Mouse (Mus musculus) forebrain, embryonic 12.5 days (tissue): Measurements from ENCODE around the gene Ntn1. TPM values are rescaled to one million over a fixed set of nuclear protein-coding genes. Genes with fewer than 3 reads are reported as not detected.

ENCODE experiments used
- ATAC-seq: fragments of 200-750 bp; cut with Nextera tagmentation; 2 replicates; pipeline ENCODE4 v1.8.0; 2017; ENCODE audit warnings: moderate TSS enrichment; ENCODE audit not compliant: low FRiP score
- H3K27ac ChIP-seq: fragments of 300-500 bp; sonication (generic); 2 replicates; pipeline ENCODE4 v1.5.1; 2016; ENCODE audit warnings: mild to moderate bottlenecking
- H3K27me3 ChIP-seq: fragments of 300-500 bp; sonication (generic); 2 replicates; pipeline ENCODE4 v1.6.1; 2016; ENCODE audit warnings: mild to moderate bottlenecking
- H3K36me3 ChIP-seq: fragments of 300-500 bp; sonication (generic); replicated peaks from 2 replicates; pipeline ENCODE4 v1.6.1; 2016; ENCODE audit warnings: mild to moderate bottlenecking
- H3K4me1 ChIP-seq: fragments of 300-500 bp; sonication (generic); 2 replicates; pipeline ENCODE4 v1.6.1; 2016
- H3K4me2 ChIP-seq: fragments of 300-500 bp; sonication (generic); 2 replicates; pipeline ENCODE4 v1.6.1; 2016; ENCODE audit warnings: mild to moderate bottlenecking, moderate library complexity
- H3K4me3 ChIP-seq: fragments of 300-500 bp; sonication (generic); replicated peaks from 2 replicates; pipeline ENCODE4 v1.5.1; 2016; ENCODE audit warnings: mild to moderate bottlenecking
- H3K9ac ChIP-seq: fragments of 300-500 bp; sonication (generic); 2 replicates; pipeline ENCODE4 v1.6.1; 2016; ENCODE audit warnings: mild to moderate bottlenecking
- H3K9me3 ChIP-seq: fragments of 300-500 bp; sonication (generic); 2 replicates; pipeline ENCODE4 v1.6.1; 2016
- WGBS: fragments of 180-500 bp; shearing (Covaris S2); methylation state at CpG from one replicate; pipeline ENCODE4 v1.1.7; 2016; 5-methylcytosine and 5-hydroxymethylcytosine counted together
- microRNA-seq: library from miRNA; unstranded; fragments of <30 nt; microRNA quantifications from one replicate; pipeline ENCODE4, GENCODE M21; 2017
- polyA plus RNA-seq: library from polyadenylated mRNA; unstranded; fragments of >200 nt; fragmentation: Nextera tagmentation; extraction: Ambion mirVana; gene quantifications from 2 replicates; pipeline ENCODE4 v1.2.1, GENCODE M21; 2016

The Ntn1 gene
- polyA plus RNA-seq, 1 experiment from 2014 or later = 14.2 TPM

- no peak for ATAC-seq
- no peak overlapping the region for H3K4me2 ChIP-seq
- no peak overlapping the region for H3K9ac ChIP-seq
- WGBS = 77% methylated on average over 8 of the region's 8 CpGs
- peaks cover 13% of the 10 kb centered on the region; the same call in 1 of the 2 replicates for H3K4me1 ChIP-seq
- H3K27ac ChIP-seq = no peak overlapping the region
- H3K36me3 ChIP-seq = no peaks in the 10 kb centered on the region
- H3K4me3 ChIP-seq = no peak overlapping the region
- no peaks in the 10 kb centered on the region for H3K9me3 ChIP-seq
- H3K27me3 ChIP-seq = no peaks in the 10 kb centered on the region
Measured at GRCm38 (mm10) chr11:68187242-68187641, 213.4 kb downstream of the Ntn1 start.

- Histone ChIP-seq H3K9ac (no peak overlapping the region), H3K9me3 (no peaks in the 10 kb centered on the region), H3K27ac (no peak overlapping the region), H3K4me3 (no peak overlapping the region), H3K4me2 (no peak overlapping the region), H3K36me3 (no peaks in the 10 kb centered on the region), H3K4me1 (peaks cover 13% of the 10 kb centered on the region; the same call in 1 of the 2 replicates), H3K27me3 (no peaks in the 10 kb centered on the region)
- no peak for ATAC-seq
- 100% methylated on average over 3 of the region's 3 CpGs for WGBS
Measured at GRCm38 (mm10) chr11:68185647-68186046, 215.0 kb downstream of the Ntn1 start.

GRCm38 (mm10) chr11:68177415-68177814, 223.2 kb downstream of the Ntn1 start:
- no peak for ATAC-seq
- Histone ChIP-seq H3K4me2 (no peak overlapping the region), H3K27me3 (no peaks in the 10 kb centered on the region), H3K27ac (no peak overlapping the region), H3K4me1 (peaks cover 12% of the 10 kb centered on the region), H3K9ac (no peak overlapping the region), H3K36me3 (no peaks in the 10 kb centered on the region), H3K4me3 (no peak overlapping the region), H3K9me3 (no peaks in the 10 kb centered on the region)
- WGBS = 87% methylated on average over 7 of the region's 7 CpGs

GRCm38 (mm10) chr11:68176550-68176949, 224.1 kb downstream of the Ntn1 start:
- Histone ChIP-seq H3K27ac (no peak overlapping the region), H3K4me2 (no peak overlapping the region), H3K9me3 (no peaks in the 10 kb centered on the region), H3K9ac (no peak overlapping the region), H3K4me1 (peaks cover 12% of the 10 kb centered on the region), H3K4me3 (no peak overlapping the region), H3K27me3 (no peaks in the 10 kb centered on the region), H3K36me3 (no peaks in the 10 kb centered on the region)
- no peak for ATAC-seq
- WGBS = 85% methylated on average over 4 of the region's 4 CpGs

- Histone ChIP-seq H3K4me2 (no peak overlapping the region), H3K27me3 (no peaks in the 10 kb centered on the region), H3K9ac (no peak overlapping the region), H3K4me1 (peaks cover 10% of the 10 kb centered on the region), H3K27ac (no peak overlapping the region), H3K9me3 (no peaks in the 10 kb centered on the region), H3K36me3 (no peaks in the 10 kb centered on the region), H3K4me3 (no peak overlapping the region)
- 74% methylated on average over 4 of the region's 4 CpGs for WGBS
- ATAC-seq = no peak
Measured at GRCm38 (mm10) chr11:68172648-68173045, 228.0 kb downstream of the Ntn1 start.

- Histone ChIP-seq H3K9ac (no peak overlapping the region), H3K27ac (no peak overlapping the region), H3K4me3 (no peak overlapping the region), H3K4me2 (no peak overlapping the region), H3K36me3 (no peaks in the 10 kb centered on the region), H3K4me1 (peaks cover 6% of the 10 kb centered on the region; the same call in 1 of the 2 replicates), H3K27me3 (no peaks in the 10 kb centered on the region), H3K9me3 (no peaks in the 10 kb centered on the region)
- 92% methylated on average over 7 of the region's 7 CpGs for WGBS
- no peak for ATAC-seq
Measured at GRCm38 (mm10) chr11:68171973-68172647, 228.5 kb downstream of the Ntn1 start.

GRCm38 (mm10) chr11:68168427-68168826, 232.2 kb downstream of the Ntn1 start:
- Histone ChIP-seq H3K36me3 (no peaks in the 10 kb centered on the region), H3K9ac (no peak overlapping the region), H3K27ac (no peak overlapping the region), H3K4me3 (no peak overlapping the region), H3K4me1 (peaks cover 9% of the 10 kb centered on the region; the same call in 1 of the 2 replicates), H3K27me3 (no peaks in the 10 kb centered on the region), H3K9me3 (no peaks in the 10 kb centered on the region), H3K4me2 (no peak overlapping the region)
- no peak for ATAC-seq
- WGBS = 85% methylated on average over 4 of the region's 4 CpGs

- Histone ChIP-seq H3K27ac (no peak overlapping the region), H3K4me2 (no peak overlapping the region), H3K36me3 (no peaks in the 10 kb centered on the region), H3K27me3 (no peaks in the 10 kb centered on the region), H3K4me3 (no peak overlapping the region), H3K4me1 (peaks cover 12% of the 10 kb centered on the region), H3K9ac (no peak overlapping the region), H3K9me3 (no peaks in the 10 kb centered on the region)
- 92% methylated on average over 5 of the region's 5 CpGs for WGBS
- ATAC-seq = no peak
Measured at GRCm38 (mm10) chr11:68164408-68164807, 236.2 kb downstream of the Ntn1 start.

- H3K27me3 ChIP-seq = no peaks in the 10 kb centered on the region
- 26% methylated on average over 4 of the region's 4 CpGs for WGBS
- peak; percentile 68; the same call in 1 of the 2 replicates for ATAC-seq
Measured at GRCm38 (mm10) chr11:68159867-68160266, 240.8 kb downstream of the Ntn1 start.

More at GRCm38 (mm10) chr11:68159867-68160266, 240.8 kb downstream of the Ntn1 start:
- H3K27ac ChIP-seq = peak overlapping the region; percentile 71
- no peaks in the 10 kb centered on the region for H3K36me3 ChIP-seq
- H3K9me3 ChIP-seq = no peaks in the 10 kb centered on the region
- no peak overlapping the region for H3K4me3 ChIP-seq
- H3K4me1 ChIP-seq = peaks cover 17% of the 10 kb centered on the region
- H3K4me2 ChIP-seq = no peak overlapping the region
- H3K9ac ChIP-seq = no peak overlapping the region

Small RNA genes within 50 kb of the gene (microRNA-seq; reads per million reads assigned to microRNA genes)
- gene Mir6406 = not detected

Other genes starting within 250 kb of the Ntn1 start
- gene Pik3r5, start 31.3 kb upstream of the Ntn1 start, polyA plus RNA-seq = 0.24 and 0.29 TPM in 2 replicates
- 1.1 and 1.6 TPM in 2 replicates for gene Pik3r6, start 102.2 kb upstream of the Ntn1 start, polyA plus RNA-seq
- 0.09 TPM in 1 of 2 replicates, not detected in the other for gene Mfsd6l, start 155.4 kb upstream of the Ntn1 start, polyA plus RNA-seq
- 0.69 TPM in 1 of 2 replicates, not detected in the other for gene Ccdc42, start 186.2 kb upstream of the Ntn1 start, polyA plus RNA-seq